Mouse (Mus musculus): ENCODE data around the gene Rbm20. TPM values are rescaled to one million over a fixed set of nuclear protein-coding genes. Genes with fewer than 3 reads are reported as not detected.

Gene Rbm20
- total RNA-seq, 2 experiments from 2014 or later: 0.22 to 0.38 TPM

- no peak for ATAC-seq (replicated peaks; ENCODE audit: low FRiP score, low TSS enrichment, poor library complexity, severe bottlenecking)
Observed at GRCm38 (mm10) chr19:53711261-53711890, 34.3 kb downstream of the Rbm20 start.

- no peak for ATAC-seq (replicated peaks; ENCODE audit: low FRiP score, low TSS enrichment, poor library complexity, severe bottlenecking)
Observed at GRCm38 (mm10) chr19:53712297-53713025, 35.4 kb downstream of the Rbm20 start.

- no peak for ATAC-seq (replicated peaks; ENCODE audit: low FRiP score, low TSS enrichment, poor library complexity, severe bottlenecking)
Observed at GRCm38 (mm10) chr19:53713364-53713763, 36.3 kb downstream of the Rbm20 start.

- ATAC-seq (replicated peaks; ENCODE audit: low FRiP score, low TSS enrichment, poor library complexity, severe bottlenecking): no peak
Observed at GRCm38 (mm10) chr19:53716469-53716868, 39.4 kb downstream of the Rbm20 start.

- no peak for ATAC-seq (replicated peaks; ENCODE audit: low FRiP score, low TSS enrichment, poor library complexity, severe bottlenecking)
Observed at GRCm38 (mm10) chr19:53717364-53717763, 40.3 kb downstream of the Rbm20 start.

- no peak for ATAC-seq (replicated peaks; ENCODE audit: low FRiP score, low TSS enrichment, poor library complexity, severe bottlenecking)
Observed at GRCm38 (mm10) chr19:53722186-53722585, 45.1 kb downstream of the Rbm20 start.

GRCm38 (mm10) chr19:53724053-53724452 is 46.9 kb downstream of the Rbm20 start:
- ATAC-seq (replicated peaks; ENCODE audit: low FRiP score, low TSS enrichment, poor library complexity, severe bottlenecking): no peak

GRCm38 (mm10) chr19:53726340-53726739 is 49.2 kb downstream of the Rbm20 start:
- no peak for ATAC-seq (replicated peaks; ENCODE audit: low FRiP score, low TSS enrichment, poor library complexity, severe bottlenecking)

- ATAC-seq (replicated peaks; ENCODE audit: low FRiP score, low TSS enrichment, poor library complexity, severe bottlenecking): no peak
Observed at GRCm38 (mm10) chr19:53726755-53727154, 49.6 kb downstream of the Rbm20 start.

GRCm38 (mm10) chr19:53727277-53727676 is 50.2 kb downstream of the Rbm20 start:
- ATAC-seq (replicated peaks; ENCODE audit: low FRiP score, low TSS enrichment, poor library complexity, severe bottlenecking): no peak

GRCm38 (mm10) chr19:53727886-53728669 is 51.0 kb downstream of the Rbm20 start:
- ATAC-seq (replicated peaks; ENCODE audit: low FRiP score, low TSS enrichment, poor library complexity, severe bottlenecking): no peak

GRCm38 (mm10) chr19:53729919-53730318 is 52.8 kb downstream of the Rbm20 start:
- no peak for ATAC-seq (replicated peaks; ENCODE audit: low FRiP score, low TSS enrichment, poor library complexity, severe bottlenecking)

GRCm38 (mm10) chr19:53731761-53732201 is 54.7 kb downstream of the Rbm20 start:
- no peak for ATAC-seq (replicated peaks; ENCODE audit: low FRiP score, low TSS enrichment, poor library complexity, severe bottlenecking)

- ATAC-seq (replicated peaks; ENCODE audit: low FRiP score, low TSS enrichment, poor library complexity, severe bottlenecking): no peak
Observed at GRCm38 (mm10) chr19:53734845-53735244, 57.7 kb downstream of the Rbm20 start.

GRCm38 (mm10) chr19:53738701-53739131 is 61.6 kb downstream of the Rbm20 start:
- ATAC-seq (replicated peaks; ENCODE audit: low FRiP score, low TSS enrichment, poor library complexity, severe bottlenecking): no peak

- no peak for ATAC-seq (replicated peaks; ENCODE audit: low FRiP score, low TSS enrichment, poor library complexity, severe bottlenecking)
Observed at GRCm38 (mm10) chr19:53739570-53740266, 62.6 kb downstream of the Rbm20 start.

GRCm38 (mm10) chr19:53740750-53741380 is 63.8 kb downstream of the Rbm20 start:
- ATAC-seq (replicated peaks; ENCODE audit: low FRiP score, low TSS enrichment, poor library complexity, severe bottlenecking): 0 out of 2 replicates have a peak, but pooled peaks have one; percentile 30

GRCm38 (mm10) chr19:53741902-53742301 is 64.8 kb downstream of the Rbm20 start:
- peak; percentile 87 for ATAC-seq (replicated peaks; ENCODE audit: low FRiP score, low TSS enrichment, poor library complexity, severe bottlenecking)

- ATAC-seq (replicated peaks; ENCODE audit: low FRiP score, low TSS enrichment, poor library complexity, severe bottlenecking): no peak
Observed at GRCm38 (mm10) chr19:53745354-53745753, 68.2 kb downstream of the Rbm20 start.

Data from megakaryocyte-erythroid progenitor cell, adult 5-6 weeks (primary cell).